Mouse (Mus musculus) heart, embryonic 11.5 days (tissue): ENCODE results near the gene Mroh3. TPM values are rescaled to one million over a fixed set of nuclear protein-coding genes. Genes with fewer than 3 reads are reported as not detected.

Experiments
- ATAC-seq: fragments of 200-750 bp; cut with Nextera tagmentation; replicated peaks from 2 replicates; pipeline ENCODE4 v1.8.0; 2017; ENCODE audit warnings: moderate library complexity; ENCODE audit not compliant: insufficient number of reproducible peaks, low FRiP score, low TSS enrichment
- H3K27ac ChIP-seq: fragments of 300-500 bp; sonication (generic); 2 replicates; pipeline ENCODE4 v1.5.1; 2014; ENCODE audit warnings: mild to moderate bottlenecking, low read depth, low read length
- H3K27me3 ChIP-seq: fragments of 300-500 bp; sonication (generic); 2 replicates; pipeline ENCODE4 v1.6.1; 2014; ENCODE audit warnings: mild to moderate bottlenecking, low read length, mixed read lengths; ENCODE audit not compliant: control insufficient read depth, insufficient read depth
- H3K36me3 ChIP-seq: fragments of 300-500 bp; sonication (generic); 2 replicates; pipeline ENCODE4 v1.6.1; 2014; ENCODE audit warnings: mild to moderate bottlenecking, low read length, moderate library complexity, mixed read lengths; ENCODE audit not compliant: control insufficient read depth, insufficient read depth
- H3K4me1 ChIP-seq: fragments of 300-500 bp; sonication (generic); 2 replicates; pipeline ENCODE4 v1.6.1; 2014; ENCODE audit warnings: low read length; ENCODE audit not compliant: control insufficient read depth, insufficient read depth
- H3K4me2 ChIP-seq: fragments of 300-500 bp; sonication (generic); 2 replicates; pipeline ENCODE4 v1.6.1; 2014; ENCODE audit warnings: mild to moderate bottlenecking, moderate library complexity
- H3K4me3 ChIP-seq: fragments of 300-500 bp; sonication (generic); 2 replicates; pipeline ENCODE4 v1.5.1; 2014; ENCODE audit warnings: low read depth, low read length
- H3K9ac ChIP-seq: fragments of 300-500 bp; sonication (generic); 2 replicates; pipeline ENCODE4 v1.6.1; 2014; ENCODE audit warnings: mild to moderate bottlenecking, low read depth, low read length, moderate library complexity
- H3K9me3 ChIP-seq: fragments of 300-500 bp; sonication (generic); replicated peaks from 2 replicates; pipeline ENCODE4 v1.6.1; 2016; ENCODE audit warnings: low read length; ENCODE audit not compliant: control insufficient read depth
- WGBS: fragments of 180-500 bp; shearing (Covaris S2); extraction: QIAGEN DNeasy Blood & Tissue Kit; methylation state at CpG from one replicate; pipeline ENCODE4 v1.1.7; 2014; ENCODE audit not compliant: insufficient replicate concordance; 5-methylcytosine and 5-hydroxymethylcytosine counted together
- polyA plus RNA-seq: library from polyadenylated mRNA; unstranded; fragments of >200 nt; fragmentation: Nextera tagmentation; extraction: Ambion mirVana; gene quantifications from 2 replicates; pipeline ENCODE4 v1.2.1, GENCODE M21; 2014

Mroh3 gene
- polyA plus RNA-seq, 1 experiment from 2014 or later, result not detected

GRCm38 (mm10) chr1:136225846-136226245 is 13.2 kb upstream of the Mroh3 start:
- Histone ChIP-seq H3K4me1 (peaks cover 13% of the 10 kb centered on the region), H3K9me3 (no peaks in the 10 kb centered on the region), H3K4me3 (no peak overlapping the region), H3K27me3 (peaks cover 12% of the 10 kb centered on the region), H3K9ac (no peak overlapping the region), H3K27ac (no peak overlapping the region), H3K36me3 (0 out of 2 replicates have a peak, but pooled peaks cover 3% of the 10 kb centered on the region), H3K4me2 (no peak overlapping the region)
- no peak for ATAC-seq
- 93% methylated on average over 8 of the region's 8 CpGs for WGBS

- 0 out of 2 replicates have a peak, but pooled peaks cover 3% of the 10 kb centered on the region for H3K36me3 ChIP-seq
- H3K4me2 ChIP-seq, result no peak overlapping the region
- no peak overlapping the region for H3K9ac ChIP-seq
- no peaks in the 10 kb centered on the region for H3K9me3 ChIP-seq
- H3K4me3 ChIP-seq, result no peak overlapping the region
- H3K27ac ChIP-seq, result no peak overlapping the region
- ATAC-seq, result no peak
- no peaks in the 10 kb centered on the region for H3K27me3 ChIP-seq
- H3K4me1 ChIP-seq, result peaks cover 8% of the 10 kb centered on the region
- 81% methylated on average over 10 of the region's 10 CpGs for WGBS
Measured at GRCm38 (mm10) chr1:136223758-136224342, 11.2 kb upstream of the Mroh3 start.

- H3K4me1 ChIP-seq, result no peaks in the 10 kb centered on the region
- 78% methylated on average over 10 of the region's 10 CpGs for WGBS
- no peak for ATAC-seq
- H3K4me2 ChIP-seq, result no peak overlapping the region
- no peaks in the 10 kb centered on the region for H3K9me3 ChIP-seq
- H3K27ac ChIP-seq, result no peak overlapping the region
- no peak overlapping the region for H3K4me3 ChIP-seq
- H3K9ac ChIP-seq, result no peak overlapping the region
- H3K27me3 ChIP-seq, result no peaks in the 10 kb centered on the region
- H3K36me3 ChIP-seq, result 0 out of 2 replicates have a peak, but pooled peaks cover 3% of the 10 kb centered on the region
Measured at GRCm38 (mm10) chr1:136222386-136222785, 9.8 kb upstream of the Mroh3 start.

GRCm38 (mm10) chr1:136220037-136220871 is 7.6 kb upstream of the Mroh3 start:
- no peak overlapping the region for H3K4me3 ChIP-seq
- no peaks in the 10 kb centered on the region for H3K9me3 ChIP-seq
- no peak overlapping the region for H3K4me2 ChIP-seq
- H3K27ac ChIP-seq, result no peak overlapping the region
- H3K36me3 ChIP-seq, result 0 out of 2 replicates have a peak, but pooled peaks cover 3% of the 10 kb centered on the region
- no peak for ATAC-seq
- no peak overlapping the region for H3K9ac ChIP-seq
- no peaks in the 10 kb centered on the region for H3K27me3 ChIP-seq
- WGBS, result 76% methylated on average over 10 of the region's 10 CpGs
- H3K4me1 ChIP-seq, result no peaks in the 10 kb centered on the region

- H3K4me2 ChIP-seq, result no peak overlapping the region
- no peak for ATAC-seq
- H3K36me3 ChIP-seq, result no peaks in the 10 kb centered on the region
- H3K4me1 ChIP-seq, result no peaks in the 10 kb centered on the region
- no peak overlapping the region for H3K27ac ChIP-seq
- no peaks in the 10 kb centered on the region for H3K9me3 ChIP-seq
- H3K9ac ChIP-seq, result no peak overlapping the region
- no peak overlapping the region for H3K4me3 ChIP-seq
- 82% methylated on average over 15 of the region's 15 CpGs for WGBS
- H3K27me3 ChIP-seq, result no peaks in the 10 kb centered on the region
Measured at GRCm38 (mm10) chr1:136214304-136214703, 1.7 kb upstream of the Mroh3 start.

GRCm38 (mm10) chr1:136190033-136190432 is 22.6 kb downstream of the Mroh3 start:
- 80% methylated on average over 5 of the region's 5 CpGs for WGBS
- Histone ChIP-seq H3K4me2 (no peak overlapping the region), H3K9me3 (no peaks in the 10 kb centered on the region), H3K4me3 (no peak overlapping the region), H3K4me1 (no peaks in the 10 kb centered on the region; the same call in 1 of the 2 replicates), H3K27ac (no peak overlapping the region), H3K9ac (no peak overlapping the region), H3K27me3 (no peaks in the 10 kb centered on the region), H3K36me3 (no peaks in the 10 kb centered on the region)
- no peak for ATAC-seq

GRCm38 (mm10) chr1:136179511-136180001 is 33.1 kb downstream of the Mroh3 start:
- Histone ChIP-seq H3K9ac (no peak overlapping the region), H3K27ac (no peak overlapping the region), H3K9me3 (no peaks in the 10 kb centered on the region), H3K36me3 (no peaks in the 10 kb centered on the region), H3K4me2 (no peak overlapping the region), H3K27me3 (no peaks in the 10 kb centered on the region), H3K4me3 (no peak overlapping the region), H3K4me1 (peaks cover 3% of the 10 kb centered on the region; the same call in 1 of the 2 replicates)
- ATAC-seq, result no peak
- WGBS, result 28% methylated on average over 2 of the region's 2 CpGs

GRCm38 (mm10) chr1:136178741-136179140 is 33.9 kb downstream of the Mroh3 start:
- Histone ChIP-seq H3K9me3 (no peaks in the 10 kb centered on the region), H3K27me3 (peaks cover 3% of the 10 kb centered on the region; the same call in 1 of the 2 replicates), H3K4me2 (no peak overlapping the region), H3K27ac (no peak overlapping the region), H3K36me3 (no peaks in the 10 kb centered on the region), H3K4me1 (peaks cover 7% of the 10 kb centered on the region; the same call in 1 of the 2 replicates), H3K4me3 (no peak overlapping the region), H3K9ac (no peak overlapping the region)
- WGBS, result 29% methylated on average over 6 of the region's 6 CpGs
- ATAC-seq, result no peak
